Mouse (Mus musculus) left cerebral cortex, adult 2 months (tissue): Measurements from ENCODE around the gene Limd2. TPM values are rescaled to one million over a fixed set of nuclear protein-coding genes. Genes with fewer than 3 reads are reported as not detected.
"Not testable (repeated sequence)": the region's sequence is repeated elsewhere in the genome, so short reads cannot be mapped to it uniquely, and the experiment has no call there.

ENCODE experiments used
- DNase-seq, 2 experiments: peaks; one replicate each; pipeline ENCODE4 v3.0.0; 2021 to 2022; ENCODE audit warnings: low spot score in 2 of 2, mixed read lengths in 1 of 2; ENCODE audit errors: extremely low spot score in 1 of 2
- H3K27ac ChIP-seq: fragments of 200-600 bp; 2 replicates; pipeline ENCODE4 v1.8.1; 2022
- H3K4me3 ChIP-seq: fragments of 200-600 bp; 2 replicates; pipeline ENCODE4 v1.8.1; 2022
- CTCF ChIP-seq: fragments of 200-600 bp; IDR thresholded peaks from 2 replicates; pipeline ENCODE4 v1.8.1; 2022; ENCODE audit warnings: antibody characterized with exemption, mild to moderate bottlenecking, moderate library complexity
- intact Hi-C: fragments of 180-260 bp; cut with DNase I; formaldehyde crosslinking; loops from one replicate; pipeline ENCODE4 v1.15.1; 2025
- total RNA-seq, 2 experiments: library from RNA; stranded (reverse); gene quantifications; 2 replicates each; pipeline ENCODE4 v1.2.3; 2021

Gene Limd2
- total RNA-seq, 2 experiments from 2014 or later: 78.1 to 96.5 TPM

- intact Hi-C loops: no loop called here
- TF ChIP-seq CTCF: no peak
- H3K4me3 ChIP-seq: no peak overlapping the region
- peak overlapping the region; percentile 2; the same call in 1 of the 2 replicates for H3K27ac ChIP-seq
- no peak for DNase-seq
These were observed 5.9 kb downstream of the Limd2 start for GRCm38 (mm10) chr11:106154770-106155169.

DNA sequence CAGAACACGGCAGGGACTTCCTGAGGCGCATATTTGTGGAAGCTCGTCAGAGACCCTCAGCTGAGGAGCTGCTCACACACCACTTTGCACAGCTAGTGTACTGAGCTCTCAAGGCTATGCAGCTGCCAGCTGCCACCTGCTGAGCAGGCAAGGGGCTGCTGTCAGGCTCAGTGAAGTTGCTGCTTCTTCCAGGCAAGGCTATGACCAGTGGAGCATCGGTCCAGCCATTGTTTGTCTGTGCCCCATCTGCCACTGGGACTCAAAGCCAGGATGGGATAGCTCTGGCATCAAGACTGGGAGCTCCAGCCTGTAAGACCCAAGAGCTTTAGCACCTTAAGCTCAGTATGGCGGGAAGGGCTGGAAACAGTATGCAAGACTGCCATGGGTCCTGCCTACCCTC lies 6.6 kb downstream of the Limd2 start:
- no peak overlapping the region for H3K27ac ChIP-seq
- no peak overlapping the region for H3K4me3 ChIP-seq
- DNase-seq: no peak
- no peak for TF ChIP-seq CTCF
- intact Hi-C loops: no loop called here

DNA sequence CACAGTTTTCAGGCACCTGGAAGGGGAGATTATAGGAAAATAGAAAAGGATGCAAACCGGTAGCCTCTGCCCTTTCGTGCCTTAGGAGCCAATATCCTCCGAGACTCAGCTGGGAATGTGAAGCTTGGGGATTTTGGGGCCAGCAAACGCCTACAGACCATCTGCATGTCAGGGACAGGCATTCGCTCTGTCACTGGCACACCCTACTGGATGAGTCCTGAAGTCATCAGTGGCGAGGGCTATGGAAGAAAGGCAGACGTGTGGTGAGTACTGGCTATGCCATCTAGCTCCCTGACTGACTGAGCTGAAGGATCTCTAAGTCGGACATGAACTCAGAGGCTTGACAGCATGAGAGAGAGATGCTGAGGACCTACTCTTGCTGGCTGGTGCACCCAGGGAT lies 8.5 kb downstream of the Limd2 start:
- peak; percentile 44 for TF ChIP-seq CTCF
- Histone ChIP-seq H3K27ac (peak overlapping the region; percentile 65), H3K4me3 (no peak overlapping the region)
- DNase-seq: peak in 1 of 2 experiments; percentile 56
- intact Hi-C loops: no loop called here

- intact Hi-C loops: no loop called here
- TF ChIP-seq CTCF: no peak
- Histone ChIP-seq H3K27ac (peak overlapping the region; percentile 65; the same call in 1 of the 2 replicates), H3K4me3 (no peak overlapping the region)
- DNase-seq: no peak
These were observed 9.4 kb downstream of the Limd2 start for GRCm38 (mm10) chr11:106151219-106151618.

GRCm38 (mm10) chr11:106134580-106135528 lies 25.8 kb downstream of the Limd2 start:
- no peak; the same call in none of the 2 replicates for TF ChIP-seq CTCF
- no peak for DNase-seq

GRCm38 (mm10) chr11:106132516-106132915 lies 28.1 kb downstream of the Limd2 start:
- no peak overlapping the region for H3K27ac ChIP-seq
- intact Hi-C loops: no loop called here
- no peak for DNase-seq
- TF ChIP-seq CTCF: no peak
- H3K4me3 ChIP-seq: no peak overlapping the region

More at GRCm38 (mm10) chr11:106134580-106135528, 25.8 kb downstream of the Limd2 start:
- Histone ChIP-seq H3K4me3 (no peak overlapping the region; the same call in 1 of the 2 replicates), H3K27ac (peak overlapping the region; percentile 76)
- intact Hi-C loops: no loop called here

DNA sequence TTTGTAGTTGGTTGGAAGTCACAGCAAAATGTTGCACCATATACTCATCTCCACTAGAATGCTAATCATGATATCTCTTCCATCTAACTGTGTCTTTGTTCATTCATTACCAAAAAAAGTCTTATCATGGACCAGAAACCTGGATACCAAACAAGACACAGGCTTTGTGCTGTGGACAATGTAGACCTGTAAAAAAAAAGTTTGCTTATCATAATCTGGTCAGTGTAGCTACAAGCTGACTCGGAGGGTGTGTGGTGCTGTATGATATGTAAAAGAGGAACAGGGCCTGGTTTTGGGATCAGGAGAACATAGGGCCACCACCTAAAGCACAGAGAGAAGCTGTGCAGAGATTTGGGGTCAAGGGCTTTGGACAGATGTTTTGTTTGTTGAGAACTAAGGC lies 31.2 kb downstream of the Limd2 start:
- TF ChIP-seq CTCF: no peak
- intact Hi-C loops: no loop called here

DNA sequence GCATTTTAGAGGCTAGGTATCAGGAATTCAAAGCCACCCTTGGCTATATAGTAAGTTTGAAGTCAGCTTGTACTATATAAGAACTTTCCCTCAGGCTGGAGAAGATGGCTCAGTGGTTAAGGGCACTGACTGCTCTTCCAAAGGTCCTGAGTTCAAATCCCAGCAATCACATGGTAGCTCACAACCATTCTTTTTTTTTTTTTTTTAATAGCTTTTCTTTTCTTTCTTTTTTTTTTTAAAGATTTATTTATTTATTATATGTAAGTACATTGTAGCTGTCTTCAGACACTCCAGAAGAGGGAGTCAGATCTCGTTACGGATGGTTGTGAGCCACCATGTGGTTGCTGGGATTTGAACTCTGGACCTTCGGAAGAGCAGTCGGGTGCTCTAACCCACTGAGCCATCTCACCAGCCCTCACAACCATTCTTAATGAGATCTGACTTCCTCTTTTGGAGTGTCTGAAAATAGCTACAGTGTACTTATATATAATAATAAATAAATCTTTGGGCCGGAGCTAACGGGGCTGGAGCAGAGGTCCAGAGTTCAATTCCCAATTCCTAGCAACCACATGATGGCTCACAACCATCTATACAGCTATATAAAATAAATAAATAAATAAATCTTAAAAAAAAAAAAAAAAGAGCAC lies 33.8 kb downstream of the Limd2 start:
- H3K4me3 ChIP-seq, H3K27ac ChIP-seq, DNase-seq, intact Hi-C loops: not testable (repeated sequence)

More for the DNA sequence above, 31.2 kb downstream of the Limd2 start:
- no peak for DNase-seq
- H3K4me3 ChIP-seq: no peak overlapping the region
- no peak overlapping the region for H3K27ac ChIP-seq

DNA sequence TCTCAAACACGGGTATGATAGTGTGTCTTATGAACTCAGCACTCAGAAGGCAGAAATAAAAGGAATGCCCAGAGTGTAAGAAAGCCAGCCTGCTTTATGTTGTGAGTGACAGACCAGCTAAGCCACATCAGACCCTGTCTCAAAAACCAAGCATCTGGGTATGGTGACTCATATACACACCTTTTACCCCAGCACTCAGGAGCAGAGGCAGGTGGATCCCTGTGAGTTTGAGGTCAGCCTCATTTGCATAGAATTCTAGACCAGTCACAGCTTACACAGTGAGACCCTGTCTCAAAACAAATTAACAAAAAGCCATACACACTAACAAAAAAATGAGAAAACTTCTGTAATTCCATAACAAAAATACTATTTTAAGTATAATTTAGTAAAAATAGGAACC lies 34.8 kb downstream of the Limd2 start:
- Histone ChIP-seq H3K27ac (no peak overlapping the region), H3K4me3 (no peak overlapping the region)
- no peak for DNase-seq
- intact Hi-C loops: no loop called here
- TF ChIP-seq CTCF: no peak

DNA sequence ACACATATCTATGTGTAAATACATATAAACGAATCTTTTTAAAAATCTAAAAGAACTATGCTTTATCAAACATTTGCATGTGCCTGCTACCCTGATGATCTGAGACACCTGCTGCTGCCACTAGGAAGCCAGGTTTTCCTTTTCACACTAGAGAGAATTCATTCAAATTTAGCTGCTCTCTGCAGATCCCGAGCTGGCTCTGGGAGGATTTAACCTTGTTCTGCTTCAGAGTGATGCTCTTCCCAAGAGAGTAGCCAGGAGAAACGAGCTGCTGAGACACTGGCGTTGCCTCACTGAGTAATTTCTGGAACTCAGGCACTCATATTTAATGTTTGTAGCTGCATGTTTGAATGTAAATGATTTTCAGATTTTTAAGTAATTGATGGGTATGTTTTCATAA lies 35.9 kb downstream of the Limd2 start:
- TF ChIP-seq CTCF: no peak
- DNase-seq: no peak
- Histone ChIP-seq H3K27ac (no peak overlapping the region), H3K4me3 (no peak overlapping the region)
- intact Hi-C loops: no loop called here

GRCm38 (mm10) chr11:106122736-106123135 lies 37.9 kb downstream of the Limd2 start:
- H3K27ac ChIP-seq: peak overlapping the region; percentile 5; the same call in 1 of the 2 replicates
- no peak for DNase-seq
- H3K4me3 ChIP-seq: no peak overlapping the region
- no peak for TF ChIP-seq CTCF
- intact Hi-C loops: no loop called here

DNA sequence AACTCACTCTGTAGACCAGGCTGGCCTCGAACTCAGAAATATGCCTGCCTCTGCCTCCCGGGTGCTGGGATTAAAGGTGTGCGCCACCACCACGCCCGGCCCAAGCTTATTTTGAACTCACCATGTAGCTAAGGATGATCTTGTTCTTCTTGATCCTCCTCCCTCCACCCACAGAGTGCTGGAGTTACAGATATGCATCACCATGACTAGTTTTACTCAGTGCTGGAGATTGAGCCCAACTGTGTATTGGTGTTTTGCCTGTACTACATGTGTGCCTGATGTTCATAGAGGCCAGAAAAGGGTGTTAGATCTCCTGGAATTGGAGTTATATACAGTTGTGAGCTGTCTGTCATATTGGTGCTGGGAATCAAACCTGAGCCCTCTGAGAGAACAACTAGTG lies 38.4 kb downstream of the Limd2 start:
- no peak for DNase-seq
- Histone ChIP-seq H3K4me3 (no peak overlapping the region), H3K27ac (peak overlapping the region; percentile 5; the same call in 1 of the 2 replicates)
- intact Hi-C loops: no loop called here
- TF ChIP-seq CTCF: no peak
